Mouse (Mus musculus): ENCODE data around the gene Hap1.

DNA sequence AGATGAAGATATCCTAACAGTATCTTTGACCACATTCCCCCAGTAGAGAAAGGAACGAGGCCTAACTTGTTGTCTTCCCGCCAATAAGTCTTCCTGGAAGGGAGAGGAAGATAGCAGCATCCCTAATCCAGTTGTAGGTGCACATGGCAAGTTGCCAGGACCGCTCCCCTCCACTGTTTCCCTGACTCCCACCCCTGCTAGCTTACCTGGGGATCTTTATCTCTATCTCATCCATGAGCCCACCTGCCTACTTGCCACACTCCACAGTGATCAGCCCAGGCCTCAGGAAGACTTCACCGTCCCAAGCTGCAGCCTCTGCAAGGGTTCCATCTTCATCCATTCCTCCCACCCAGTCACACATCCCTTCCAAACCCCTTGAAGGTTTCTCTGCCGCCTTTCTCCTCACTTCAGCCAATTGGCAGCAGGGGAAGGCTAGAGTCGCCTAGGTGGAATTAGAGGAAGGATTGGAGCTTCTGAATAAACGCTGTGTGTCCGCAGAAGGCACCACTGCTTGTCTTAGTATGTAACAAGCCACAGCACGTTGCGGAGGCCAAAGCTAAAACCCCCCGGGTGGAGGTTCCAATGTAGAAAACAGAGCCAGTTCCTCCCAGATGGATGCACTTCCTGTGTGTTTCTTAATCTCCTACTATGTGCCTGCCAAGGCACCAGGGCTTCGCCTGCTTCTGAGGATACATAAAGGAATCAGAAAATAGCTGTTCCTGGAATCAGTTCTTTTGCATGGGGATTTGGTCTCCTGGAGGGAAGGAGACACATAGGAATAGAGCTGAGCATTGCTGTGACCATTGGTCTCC lies 44.0 kb upstream of the Hap1 start:
- TF ChIP-seq CTCF (IDR thresholded peaks at IDR 0.05), result no peak
- no peak for TF ChIP-seq POLR2A (IDR thresholded peaks at IDR 0.05; ENCODE audit: insufficient read depth, low read depth, low read length)
- no peak for TF ChIP-seq EP300 (IDR thresholded peaks at IDR 0.05; ENCODE audit: insufficient read depth, low read depth, low read length)
